Mouse (Mus musculus) frontal cortex, postnatal 10 days (tissue): Measurements from ENCODE around the gene Hlcs.

Source experiments
- DNase-seq, 2 experiments: peaks; one replicate each; pipeline ENCODE4 v3.0.0; 2022; ENCODE audit warnings: low spot score in 2 of 2, mixed read lengths in 1 of 2

Gene Hlcs

DNA sequence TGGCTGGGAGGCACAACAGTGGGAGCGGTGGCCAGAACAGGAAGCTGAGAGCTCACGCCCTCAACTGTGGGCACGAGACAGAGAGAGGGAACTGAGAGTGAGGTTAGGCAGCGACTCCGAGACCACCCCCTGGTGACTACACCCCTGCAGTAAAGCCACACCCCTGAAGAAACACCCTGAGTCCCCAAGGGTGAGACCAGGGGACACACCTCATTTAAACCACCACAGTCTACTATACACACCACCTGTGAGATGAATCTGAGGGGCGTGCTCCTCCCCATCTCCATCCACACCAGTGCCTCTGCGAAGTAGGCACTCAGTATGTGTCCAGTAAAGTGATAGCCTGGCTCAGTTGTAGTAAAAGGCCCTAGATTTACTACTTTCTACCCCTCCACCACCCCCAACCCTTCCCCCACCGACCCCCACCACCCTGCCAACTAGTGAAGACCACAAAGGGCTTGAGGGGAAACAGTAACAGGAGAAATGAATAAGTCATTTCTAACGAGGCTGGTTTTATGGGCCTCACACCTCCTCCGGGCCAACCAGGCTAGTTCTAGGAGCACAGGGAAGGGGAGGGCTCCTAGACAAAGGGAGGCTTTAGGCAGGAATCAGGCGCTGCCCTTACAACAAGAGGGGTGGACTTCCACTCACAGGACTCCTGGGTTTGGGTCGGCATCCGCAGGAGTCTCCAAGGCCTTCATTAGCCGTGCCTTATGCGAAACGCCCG, 67.2 kb downstream of the Hlcs start:
- no peak for DNase-seq

DNA sequence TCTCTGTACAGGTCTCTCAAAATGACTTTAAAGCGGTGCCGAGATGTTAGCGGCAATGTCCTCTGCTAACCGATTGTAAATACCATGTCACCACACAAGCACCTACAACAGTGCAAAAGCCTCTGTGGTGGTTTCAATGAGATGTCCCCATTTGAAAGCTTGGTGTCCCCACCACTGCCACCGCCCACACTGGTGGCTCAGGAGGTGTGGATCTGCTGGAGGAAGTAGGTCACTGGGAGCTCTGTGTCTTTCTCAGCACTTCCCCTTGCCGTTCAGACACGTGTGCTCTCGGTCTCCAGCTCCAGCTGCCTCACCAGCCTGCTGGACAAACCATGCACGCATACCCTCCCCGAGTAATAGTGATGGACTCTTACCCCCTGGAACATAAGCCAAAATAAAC, 72.2 kb downstream of the Hlcs start:
- no peak for DNase-seq

DNA sequence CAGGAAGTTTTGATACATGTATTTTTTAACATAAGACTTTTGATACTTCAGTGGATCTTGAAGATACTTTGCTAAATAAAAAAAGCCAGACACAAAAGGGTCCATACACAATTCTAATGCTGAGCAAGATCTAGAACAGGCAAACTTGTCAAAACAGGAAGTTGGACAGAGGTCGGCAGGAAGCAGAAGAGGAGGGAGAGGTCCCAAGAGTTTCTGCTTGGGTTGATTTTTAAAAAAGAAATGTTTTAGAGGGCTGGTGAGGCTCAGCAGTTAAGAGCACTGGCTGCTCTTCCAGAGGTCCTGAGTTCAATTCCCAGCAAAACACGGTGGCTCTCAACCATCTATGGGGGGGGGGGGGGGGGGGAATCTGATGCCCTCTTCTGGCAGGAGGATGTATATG, 73.2 kb downstream of the Hlcs start:
- DNase-seq = no peak

- DNase-seq = no peak
Observed at GRCm38 (mm10) chr16:94239567-94239966, 73.8 kb downstream of the Hlcs start.

DNA sequence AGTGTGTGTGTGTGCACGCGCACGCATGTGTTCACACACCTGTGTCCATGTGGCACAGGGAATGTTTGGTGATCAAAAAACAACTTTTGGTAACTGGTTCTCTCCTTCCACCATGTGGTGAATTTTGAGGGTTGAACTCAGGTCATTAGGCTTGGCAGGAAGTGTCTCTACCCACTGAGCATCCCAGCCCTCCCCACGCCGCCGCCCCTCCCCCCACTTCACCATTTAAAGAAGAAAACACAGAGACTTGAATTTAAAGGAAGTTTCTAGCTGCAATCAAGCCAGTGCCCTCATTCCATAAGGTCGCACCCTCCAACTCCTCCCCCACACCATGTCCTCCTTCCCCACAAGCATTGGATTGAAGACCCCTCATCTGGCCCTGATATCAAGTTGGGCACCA, 74.2 kb downstream of the Hlcs start:
- no peak for DNase-seq

DNA sequence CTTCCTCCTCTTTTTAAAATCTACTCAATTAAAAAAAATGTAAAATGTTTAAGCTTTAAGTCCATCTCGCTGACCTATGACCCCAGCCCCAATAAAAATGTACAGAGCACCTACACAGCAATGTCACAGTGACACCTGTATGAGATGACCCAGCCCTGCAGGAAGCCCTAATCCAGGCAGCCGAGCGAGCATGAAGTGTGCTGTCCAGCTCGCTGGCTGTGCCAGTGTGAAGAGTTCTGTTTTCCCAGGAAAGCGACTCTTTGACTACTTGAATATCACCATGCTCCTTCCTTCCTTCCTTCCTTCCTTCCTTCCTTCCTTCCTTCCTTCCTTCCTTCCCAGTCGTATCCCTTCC, 76.3 kb downstream of the Hlcs start:
- DNase-seq = no peak

- DNase-seq = no peak
Observed at GRCm38 (mm10) chr16:94236226-94237129, 76.9 kb downstream of the Hlcs start.

DNA sequence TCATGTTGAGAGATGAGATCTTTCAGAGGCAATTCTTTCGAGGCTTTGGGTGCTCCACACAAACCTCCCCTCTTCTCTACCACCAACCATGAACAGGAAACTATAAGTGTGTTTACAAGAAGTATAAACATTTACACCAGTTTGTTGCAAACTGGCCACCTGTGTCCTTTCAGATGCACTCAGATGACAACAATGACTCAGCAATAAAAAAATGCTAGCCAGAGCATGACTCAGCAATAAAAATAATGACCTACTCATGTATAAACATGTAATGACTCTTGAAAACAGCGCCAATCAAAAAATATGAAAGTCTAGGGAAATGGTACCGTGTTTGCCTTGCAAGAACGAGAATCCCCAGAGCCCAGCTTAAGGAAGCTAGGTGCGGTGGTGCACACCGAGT, 77.7 kb downstream of the Hlcs start:
- DNase-seq = no peak

DNA sequence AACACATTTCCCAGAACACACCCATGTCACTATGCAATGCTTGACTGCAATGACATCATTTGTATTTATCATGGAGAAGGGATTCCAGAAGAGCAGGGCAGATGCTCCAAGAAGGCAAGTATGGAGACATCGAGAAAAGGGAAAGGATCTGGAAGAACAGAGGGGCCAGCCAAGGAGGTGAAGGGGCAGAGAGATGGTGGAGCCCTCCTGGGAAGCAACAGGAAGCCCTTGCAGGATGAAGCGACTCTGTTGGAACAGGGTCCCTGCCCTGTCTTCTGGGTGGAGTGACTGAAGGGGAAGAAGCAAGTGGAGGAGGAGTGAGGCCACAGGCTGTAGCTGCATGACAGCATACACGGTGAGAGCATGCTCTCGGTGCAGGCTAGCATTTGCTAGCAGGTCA, 79.2 kb downstream of the Hlcs start:
- no peak for DNase-seq

DNA sequence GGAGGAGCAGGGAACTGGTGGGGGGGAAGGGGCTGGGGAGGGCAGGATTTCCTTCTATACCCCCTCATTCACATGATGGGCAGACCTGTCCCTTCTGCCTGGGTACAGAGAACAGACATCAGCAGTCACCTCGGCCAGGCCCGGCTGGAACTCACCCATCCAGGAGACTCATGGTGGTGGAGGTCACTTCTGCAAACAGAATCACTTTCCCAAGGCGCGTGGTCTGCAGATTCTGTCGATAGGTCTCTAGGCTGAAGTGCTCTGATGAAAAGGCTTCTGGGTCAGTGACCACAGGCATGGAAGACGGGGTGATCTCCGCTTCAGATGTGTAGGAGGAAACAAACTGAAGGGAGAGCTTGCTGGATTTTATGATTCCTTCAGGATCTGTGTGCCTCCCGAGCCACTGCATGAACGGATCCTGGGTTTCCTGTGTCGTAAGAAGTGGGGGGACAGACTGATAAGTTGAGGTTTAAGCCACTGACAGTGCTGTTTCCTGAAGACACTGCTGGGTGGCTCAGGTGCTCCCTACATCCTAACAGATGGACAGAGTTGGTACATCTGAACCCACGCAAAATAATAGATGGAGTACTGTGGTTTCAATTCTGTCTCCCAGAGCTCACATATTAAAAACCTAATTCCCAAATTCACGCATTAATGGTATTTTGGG, 82.3 kb downstream of the Hlcs start:
- DNase-seq = no peak

GRCm38 (mm10) chr16:94230499-94230898, 82.9 kb downstream of the Hlcs start:
- DNase-seq = no peak

- DNase-seq = no peak
Observed at GRCm38 (mm10) chr16:94229890-94230289, 83.5 kb downstream of the Hlcs start.

DNA sequence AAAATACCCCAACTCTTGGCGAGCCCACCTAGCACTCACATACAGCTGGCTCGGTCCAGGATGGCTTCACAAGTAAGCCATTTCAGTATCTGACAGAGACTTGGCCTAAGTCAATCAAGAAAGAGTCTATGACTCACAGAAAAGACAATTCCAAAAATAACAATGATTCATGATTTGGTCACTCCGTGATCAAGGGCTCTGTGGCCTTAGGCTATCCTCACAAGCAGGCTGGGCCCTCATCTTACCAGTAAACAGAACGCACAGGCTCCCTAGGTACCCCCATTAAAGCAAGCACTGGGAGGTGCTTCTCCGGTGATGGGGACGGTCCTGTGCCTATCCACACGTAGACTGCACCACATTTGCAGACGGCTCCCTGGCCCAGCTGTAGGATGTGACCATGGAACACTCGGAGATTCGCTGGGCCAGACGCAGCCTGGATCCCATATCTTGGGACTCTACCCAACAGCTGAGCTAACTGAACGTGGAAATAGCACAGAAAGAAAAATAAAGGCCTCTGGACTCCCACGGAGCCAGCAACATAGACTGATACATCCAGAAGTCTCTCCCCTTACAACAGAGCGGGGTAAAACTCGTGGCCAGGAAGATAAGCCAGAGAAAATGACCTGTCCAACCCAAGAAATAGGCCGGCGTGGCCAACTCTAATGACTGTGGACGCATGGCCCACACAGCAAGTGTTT, 84.4 kb downstream of the Hlcs start:
- DNase-seq = no peak

GRCm38 (mm10) chr16:94227328-94228018, 85.9 kb downstream of the Hlcs start:
- peak; percentile 44 to 52 for DNase-seq

DNA sequence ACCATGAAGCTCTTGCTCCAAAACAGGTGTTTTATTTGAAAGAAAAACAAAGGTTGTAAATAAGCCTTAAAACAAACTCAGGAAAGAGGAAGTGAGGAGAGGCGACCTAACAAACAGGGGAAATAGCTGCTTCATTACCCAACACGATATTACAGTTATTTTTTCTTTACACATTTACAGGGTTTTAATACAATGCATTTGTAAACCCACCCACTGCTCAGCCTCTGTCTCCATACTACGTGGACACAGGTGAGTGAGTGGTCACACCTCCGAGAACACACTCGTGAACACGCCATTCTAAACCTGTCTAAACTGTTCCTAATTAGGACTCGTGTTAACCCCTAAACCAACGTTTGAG, 90.0 kb downstream of the Hlcs start:
- no peak for DNase-seq

DNA sequence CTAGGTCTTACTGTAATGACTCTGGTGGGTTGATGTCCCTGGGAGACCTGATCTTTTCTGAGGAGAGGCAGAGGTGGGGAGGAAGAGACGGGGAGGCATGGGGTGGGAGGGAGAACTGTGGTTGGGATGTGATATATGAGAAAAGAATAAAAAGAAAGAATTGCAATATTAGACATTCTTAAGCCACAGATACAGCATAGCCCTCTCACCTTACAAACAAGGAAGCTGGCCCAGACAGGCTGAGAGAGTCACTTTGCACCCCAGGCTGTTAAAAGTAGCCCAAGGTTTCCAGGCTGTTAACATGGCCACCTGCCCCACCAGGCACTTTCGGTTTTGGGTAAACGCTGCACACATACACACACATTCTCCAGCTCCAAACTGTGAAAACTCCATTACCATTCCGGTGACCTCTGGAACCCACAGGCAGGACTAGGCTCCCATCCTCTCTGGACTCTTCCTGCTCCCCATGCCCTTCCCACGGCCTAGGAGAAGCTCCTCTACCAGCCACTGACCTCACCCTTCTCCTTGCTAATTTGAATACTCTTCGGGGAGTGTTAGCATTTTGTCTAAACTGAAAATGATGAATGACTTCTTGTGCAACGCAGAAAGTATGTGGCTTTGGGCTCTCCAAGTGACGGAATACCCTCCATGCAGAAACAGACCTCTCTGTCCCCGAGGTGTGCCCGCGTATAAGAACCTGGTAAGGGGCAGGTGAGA, 90.6 kb downstream of the Hlcs start:
- no peak for DNase-seq

GRCm38 (mm10) chr16:94210689-94211357, 102.5 kb downstream of the Hlcs start:
- no peak for DNase-seq

- DNase-seq = peak in 1 of 2 experiments; percentile 35
Observed at GRCm38 (mm10) chr16:94209626-94210025, 103.7 kb downstream of the Hlcs start.

DNA sequence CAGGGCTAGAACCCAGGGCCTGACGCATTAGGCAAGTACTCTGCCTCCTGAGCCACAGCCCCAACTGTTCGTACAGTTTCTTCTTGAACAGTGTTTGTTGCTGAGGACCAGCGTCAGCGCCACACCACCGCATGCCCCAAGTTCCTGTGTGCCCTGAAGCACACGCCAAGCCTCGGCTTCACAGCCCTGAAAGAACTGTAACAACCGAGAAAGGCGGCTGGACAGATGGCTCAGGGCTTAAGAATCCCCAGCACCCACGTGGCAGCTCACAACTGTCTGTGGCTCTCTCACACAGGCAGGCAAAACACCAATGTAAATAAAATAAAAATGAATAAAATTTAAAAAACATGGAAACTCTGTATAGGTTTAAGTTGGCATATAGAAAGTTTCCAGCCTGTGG, 104.5 kb downstream of the Hlcs start:
- no peak for DNase-seq

DNA sequence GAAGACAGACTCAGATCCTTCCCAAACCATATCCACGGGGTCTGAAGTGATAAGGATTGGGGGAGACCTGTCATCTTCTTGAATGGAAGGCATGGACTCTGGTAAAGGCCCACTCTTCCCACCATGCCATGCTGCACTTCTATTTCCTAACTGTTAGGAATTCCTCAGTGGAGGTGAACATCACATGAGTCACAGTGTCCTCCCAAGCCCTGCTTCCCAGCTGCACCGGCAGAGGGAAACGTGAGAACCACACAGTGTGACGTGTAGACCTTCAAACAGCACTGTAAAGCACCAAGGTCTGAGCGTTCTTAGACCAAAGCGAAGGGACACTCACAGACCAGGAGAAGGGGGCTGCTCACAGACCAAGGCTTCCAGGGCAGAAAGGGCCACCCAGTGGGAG, 105.2 kb downstream of the Hlcs start:
- no peak for DNase-seq
